Mouse (Mus musculus) midbrain, postnatal 0 days (tissue): ENCODE results near the gene Lrp2. TPM values are rescaled to one million over a fixed set of nuclear protein-coding genes. Genes with fewer than 3 reads are reported as not detected.

Experiments
- ATAC-seq: fragments of 200-750 bp; cut with Nextera tagmentation; 2 replicates; pipeline ENCODE4 v1.8.0; 2017; ENCODE audit warnings: moderate number of reproducible peaks, mild to moderate bottlenecking, moderate TSS enrichment, moderate library complexity; ENCODE audit not compliant: low FRiP score
- DNase-seq: peaks from one replicate; pipeline ENCODE4 v3.0.0-alpha.2; 2015; ENCODE audit warnings: low spot score
- H3K27ac ChIP-seq: fragments of 300-500 bp; sonication (generic); 2 replicates; pipeline ENCODE4 v1.5.1; 2014; ENCODE audit warnings: low read depth, mild to moderate bottlenecking, low read length, mixed read lengths
- H3K27me3 ChIP-seq: fragments of 300-500 bp; sonication (generic); 2 replicates; pipeline ENCODE4 v1.6.1; 2014; ENCODE audit warnings: low read length, control low read depth, mixed read lengths; ENCODE audit not compliant: insufficient read depth
- H3K36me3 ChIP-seq: fragments of 300-500 bp; sonication (generic); 2 replicates; pipeline ENCODE4 v1.6.1; 2014; ENCODE audit warnings: low read length, control low read depth, mixed read lengths; ENCODE audit not compliant: insufficient read depth
- H3K4me1 ChIP-seq: fragments of 300-500 bp; sonication (generic); 2 replicates; pipeline ENCODE4 v1.6.1; 2014; ENCODE audit warnings: mild to moderate bottlenecking, control low read depth, antibody characterized with exemption, low read length, mixed read lengths; ENCODE audit not compliant: insufficient read depth
- H3K4me2 ChIP-seq: fragments of 300-500 bp; sonication (generic); 2 replicates; pipeline ENCODE4 v1.6.1; 2014; ENCODE audit warnings: low read depth, mild to moderate bottlenecking, low read length, mixed read lengths; ENCODE audit not compliant: poor library complexity, severe bottlenecking
- H3K4me3 ChIP-seq: fragments of 300-500 bp; sonication (generic); 2 replicates; pipeline ENCODE4 v1.5.1; 2014; ENCODE audit warnings: low read depth, mild to moderate bottlenecking, low read length, moderate library complexity
- H3K9ac ChIP-seq: fragments of 300-500 bp; sonication (generic); replicated peaks from 2 replicates; pipeline ENCODE4 v1.6.1; 2014; ENCODE audit warnings: mild to moderate bottlenecking, low read length, moderate library complexity, mixed read lengths; ENCODE audit not compliant: poor library complexity, severe bottlenecking
- H3K9me3 ChIP-seq: fragments of 300-500 bp; sonication (generic); 2 replicates; pipeline ENCODE4 v1.6.1; 2016; ENCODE audit warnings: low read length, control low read depth
- CTCF ChIP-seq: IDR thresholded peaks from 2 replicates; pipeline ENCODE4 v1.5.1; 2016; ENCODE audit warnings: antibody characterized with exemption, mild to moderate bottlenecking
- WGBS: fragments of 180-500 bp; shearing (Covaris S2); extraction: QIAGEN DNeasy Blood & Tissue Kit; methylation state at CpG from one replicate; pipeline ENCODE4 v1.1.7; 2014; 5-methylcytosine and 5-hydroxymethylcytosine counted together
- polyA plus RNA-seq: library from polyadenylated mRNA; unstranded; fragments of >200 nt; fragmentation: Nextera tagmentation; extraction: Ambion mirVana; gene quantifications from 2 replicates; pipeline ENCODE4 v1.2.1, GENCODE M21; 2015
- total RNA-seq: library from RNA; depleted of rRNA; stranded (reverse); fragments of >200 nt; gene quantifications from 2 replicates; pipeline ENCODE4 v1.2.3, GENCODE M21; 2014

The Lrp2 gene
- total and polyA plus RNA-seq, 2 experiments from 2014 or later: 0.22 to 2.3 TPM

DNA sequence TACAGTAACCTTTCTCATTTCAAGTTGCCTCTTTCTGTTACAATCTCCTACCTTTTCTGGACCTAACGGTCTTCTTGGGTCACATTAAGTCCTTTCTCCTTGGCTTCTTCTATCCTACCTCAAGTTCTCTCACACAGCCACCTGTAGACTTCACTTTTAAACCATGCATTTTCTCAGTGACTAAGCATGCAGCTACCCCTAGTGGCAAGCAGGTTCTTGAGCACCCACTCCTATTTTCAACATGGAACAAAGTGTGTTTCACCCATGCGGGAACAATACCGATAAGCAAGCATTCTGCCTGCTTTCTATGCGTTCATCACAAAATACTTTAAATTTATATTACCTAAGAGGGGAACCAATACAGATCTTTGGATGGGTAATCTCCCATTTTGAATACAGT, 92.7 kb downstream of the Lrp2 start:
- Histone ChIP-seq H3K36me3 (no peaks in the 10 kb centered on the region), H3K4me1 (no peaks in the 10 kb centered on the region), H3K27ac (no peak overlapping the region), H3K4me3 (no peak overlapping the region), H3K4me2 (no peak overlapping the region), H3K9me3 (no peaks in the 10 kb centered on the region), H3K27me3 (no peaks in the 10 kb centered on the region), H3K9ac (no peak overlapping the region)
- no peak for ATAC-seq
- DNase-seq: peak; percentile 50
- peak; percentile 90 for TF ChIP-seq CTCF
- 87% methylated on average over 4 of the region's 4 CpGs for WGBS

DNA sequence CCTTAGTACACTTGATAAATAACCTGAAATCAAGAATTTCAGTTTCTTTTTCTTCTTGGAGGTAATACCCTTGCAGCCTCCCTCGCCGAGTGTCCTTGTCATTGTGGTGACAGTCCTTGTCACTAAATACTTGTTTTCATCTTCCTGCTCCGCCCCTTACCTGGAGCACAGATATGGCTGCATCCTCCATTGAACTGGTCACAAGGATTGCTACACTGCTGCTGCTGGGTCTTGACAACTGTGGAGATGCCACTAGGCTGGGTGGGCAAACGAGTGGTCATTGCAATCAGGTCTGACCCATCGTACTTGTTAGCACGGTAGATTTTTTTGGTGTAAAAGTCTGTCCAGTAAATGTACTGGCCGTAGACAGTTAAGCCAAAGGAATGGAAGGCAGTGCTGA, 104.9 kb downstream of the Lrp2 start:
- H3K9me3 ChIP-seq: no peaks in the 10 kb centered on the region
- no peak overlapping the region for H3K9ac ChIP-seq
- no peak overlapping the region for H3K4me2 ChIP-seq
- H3K4me1 ChIP-seq: no peaks in the 10 kb centered on the region
- DNase-seq (no peak), ATAC-seq (no peak)
- H3K4me3 ChIP-seq: no peak overlapping the region
- TF ChIP-seq CTCF: no peak
- H3K36me3 ChIP-seq: no peaks in the 10 kb centered on the region
- H3K27me3 ChIP-seq: no peaks in the 10 kb centered on the region
- WGBS: 93% methylated on average over 7 of the region's 7 CpGs
- no peak overlapping the region for H3K27ac ChIP-seq

DNA sequence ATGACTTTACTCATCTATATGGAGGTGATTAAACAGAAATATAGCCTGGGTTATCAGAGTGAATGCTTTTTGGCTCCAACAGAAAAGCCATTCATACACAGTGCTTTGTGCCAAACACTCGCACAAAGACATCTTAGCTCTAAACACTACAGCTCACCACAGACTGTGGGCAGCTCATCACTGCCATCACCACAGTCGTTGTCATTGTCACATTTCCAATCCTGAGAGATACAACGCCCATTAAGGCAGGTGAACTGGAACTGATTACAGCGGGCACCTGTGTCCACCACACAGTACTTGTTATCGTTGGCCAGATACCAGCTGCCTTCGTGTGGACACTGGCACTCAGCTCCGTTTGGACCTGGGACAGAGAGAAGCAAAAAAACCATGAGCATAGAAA, 106.0 kb downstream of the Lrp2 start:
- no peaks in the 10 kb centered on the region; the same call in 1 of the 2 replicates for H3K36me3 ChIP-seq
- no peak overlapping the region for H3K4me3 ChIP-seq
- ATAC-seq (no peak), DNase-seq (no peak)
- WGBS: 92% methylated on average over 7 of the region's 7 CpGs
- no peaks in the 10 kb centered on the region for H3K4me1 ChIP-seq
- no peaks in the 10 kb centered on the region for H3K27me3 ChIP-seq
- no peak for TF ChIP-seq CTCF
- H3K9ac ChIP-seq: no peak overlapping the region
- no peaks in the 10 kb centered on the region for H3K9me3 ChIP-seq
- H3K27ac ChIP-seq: no peak overlapping the region
- no peak overlapping the region for H3K4me2 ChIP-seq

DNA sequence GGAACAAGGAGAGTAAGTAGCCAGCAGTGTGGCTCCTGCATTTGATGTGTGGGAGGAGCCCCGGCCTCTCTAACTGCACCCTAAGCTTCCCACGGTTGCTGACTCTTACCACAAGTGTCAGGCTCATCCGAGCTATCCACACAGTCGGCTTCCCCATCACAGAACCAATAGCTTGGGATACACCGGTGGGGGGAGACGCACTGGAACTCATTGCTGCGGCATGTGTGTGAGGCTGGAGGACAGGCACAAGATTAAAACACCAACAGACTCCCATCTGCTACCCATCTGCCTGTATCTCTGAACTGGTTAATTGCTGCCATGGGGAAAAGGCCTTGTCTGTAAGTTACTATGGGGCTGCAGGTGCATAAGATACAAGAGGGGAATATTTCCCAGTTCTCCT, 109.0 kb downstream of the Lrp2 start:
- Histone ChIP-seq H3K27me3 (no peaks in the 10 kb centered on the region), H3K36me3 (no peaks in the 10 kb centered on the region; the same call in 1 of the 2 replicates), H3K27ac (no peak overlapping the region), H3K4me2 (no peak overlapping the region), H3K9ac (no peak overlapping the region), H3K4me3 (no peak overlapping the region), H3K9me3 (no peaks in the 10 kb centered on the region), H3K4me1 (no peaks in the 10 kb centered on the region)
- peak; percentile 26 for DNase-seq
- no peak for ATAC-seq
- 94% methylated on average over 7 of the region's 7 CpGs for WGBS
- no peak for TF ChIP-seq CTCF

DNA sequence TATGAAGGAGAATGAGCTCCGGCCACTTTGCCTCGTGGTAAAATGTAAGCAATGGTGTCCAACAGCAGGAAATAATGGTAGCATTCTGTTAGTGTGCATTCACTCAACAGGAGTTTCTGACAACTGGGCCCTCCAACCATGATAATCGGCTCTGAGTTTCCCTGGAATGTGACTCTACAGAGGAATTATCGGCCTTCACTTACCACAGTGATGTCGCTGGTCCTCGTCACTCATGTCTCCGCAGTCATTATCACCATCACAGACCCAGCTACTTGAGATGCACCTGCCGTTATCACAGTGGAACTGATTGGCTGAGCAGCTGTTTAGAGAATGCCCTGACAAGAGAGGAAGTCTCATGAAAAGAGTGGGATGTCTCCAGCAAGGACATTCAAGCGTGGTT, 110.7 kb downstream of the Lrp2 start:
- no peak for TF ChIP-seq CTCF
- no peak for ATAC-seq
- Histone ChIP-seq H3K4me1 (no peaks in the 10 kb centered on the region), H3K9me3 (no peaks in the 10 kb centered on the region), H3K27me3 (no peaks in the 10 kb centered on the region), H3K4me3 (no peak overlapping the region), H3K27ac (no peak overlapping the region), H3K36me3 (no peaks in the 10 kb centered on the region; the same call in 1 of the 2 replicates), H3K4me2 (no peak overlapping the region), H3K9ac (no peak overlapping the region)
- no peak for DNase-seq
- 91% methylated on average over 9 of the region's 9 CpGs for WGBS

DNA sequence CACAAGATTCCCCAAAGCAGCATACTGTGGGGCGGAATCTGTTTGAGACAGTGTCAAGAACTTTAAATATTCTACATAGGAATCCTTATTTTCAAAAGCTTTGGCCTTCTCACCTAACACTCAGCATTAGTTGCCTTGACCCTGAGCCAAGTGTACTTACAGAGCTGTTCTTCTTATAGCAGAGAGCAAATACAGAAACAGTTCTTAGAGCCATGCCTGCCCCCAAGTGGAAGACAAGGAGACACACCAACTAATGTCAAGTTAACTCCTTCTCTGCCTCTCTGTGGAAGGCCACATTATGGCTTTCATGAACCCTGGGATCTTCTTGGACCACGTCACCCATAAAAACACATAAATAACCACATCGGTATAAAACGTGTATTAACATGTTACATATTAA, 114.0 kb downstream of the Lrp2 start:
- Histone ChIP-seq H3K9me3 (no peaks in the 10 kb centered on the region), H3K36me3 (no peaks in the 10 kb centered on the region; the same call in 1 of the 2 replicates), H3K4me3 (no peak overlapping the region), H3K4me1 (no peaks in the 10 kb centered on the region), H3K27me3 (no peaks in the 10 kb centered on the region), H3K9ac (no peak overlapping the region), H3K27ac (no peak overlapping the region), H3K4me2 (no peak overlapping the region)
- peak; percentile 44 for DNase-seq
- TF ChIP-seq CTCF: peak; percentile 64
- no peak for ATAC-seq
- 96% methylated on average over 4 of the region's 4 CpGs for WGBS
